Mouse (Mus musculus) lung, adult 2 months (tissue): ENCODE measurements at regions not wholly inside any gene's neighbourhood (a gene's known extent, or its start where the extent isn't known, plus 50 kb on each side); places are given as distances from the start of the nearest gene placed in this dataset.

Experiments used
- CTCF ChIP-seq: fragments of 200-500 bp; IDR thresholded peaks from 2 replicates; pipeline ENCODE4 v1.5.1; 2011; ENCODE audit warnings: mild to moderate bottlenecking, low read length, control low read depth; ENCODE audit not compliant: insufficient read depth
- POLR2A ChIP-seq: fragments of 200-500 bp; IDR thresholded peaks from 2 replicates; pipeline ENCODE4 v1.6.1; 2011; ENCODE audit warnings: low read depth, mild to moderate bottlenecking, control low read depth, low read length, borderline replicate concordance; ENCODE audit errors: extremely low read depth

- TF ChIP-seq CTCF = 0 out of 2 replicates have a peak, but pooled peaks have one; percentile 6
- TF ChIP-seq POLR2A = no peak
Measured at GRCm38 (mm10) chr1:155025862-155026478, 73.5 kb downstream of the Ier5 start.
